Mouse (Mus musculus): ENCODE measurements at regions not wholly inside any gene's neighbourhood (a gene's known extent, or its start where the extent isn't known, plus 50 kb on each side); places are given as distances from the start of the nearest gene placed in this dataset.

- Histone ChIP-seq H3K4me1 (0 out of 2 replicates have a peak, but pooled peaks cover 7% of the 10 kb centered on the region), H3K9ac (no peak overlapping the region), H3K27me3 (no peaks in the 10 kb centered on the region), H3K36me3 (no peaks in the 10 kb centered on the region), H3K27ac (no peak overlapping the region), H3K4me3 (no peak overlapping the region), H3K9me3 (no peaks in the 10 kb centered on the region), H3K4me2 (replicated peaks) (no peak overlapping the region)
- ATAC-seq (ENCODE audit: insufficient number of reproducible peaks, insufficient read depth, low FRiP score, low TSS enrichment), result no peak
- WGBS, result 60% methylated on average over 14 of the region's 14 CpGs
Measured at GRCm38 (mm10) chr19:21036507-21037425, 82.8 kb upstream of the Tmc1 start.

- Histone ChIP-seq H3K27ac (no peak overlapping the region), H3K4me1 (0 out of 2 replicates have a peak, but pooled peaks cover 7% of the 10 kb centered on the region), H3K4me3 (no peak overlapping the region), H3K4me2 (replicated peaks) (no peak overlapping the region), H3K27me3 (no peaks in the 10 kb centered on the region), H3K9me3 (no peaks in the 10 kb centered on the region), H3K9ac (no peak overlapping the region), H3K36me3 (no peaks in the 10 kb centered on the region)
- 74% methylated on average over 4 of the region's 4 CpGs for WGBS
- no peak for ATAC-seq (ENCODE audit: insufficient number of reproducible peaks, insufficient read depth, low FRiP score, low TSS enrichment)
Measured at GRCm38 (mm10) chr19:21035505-21035904, 81.5 kb upstream of the Tmc1 start.

GRCm38 (mm10) chr19:21033991-21034390, 80.0 kb upstream of the Tmc1 start:
- ATAC-seq (ENCODE audit: insufficient number of reproducible peaks, insufficient read depth, low FRiP score, low TSS enrichment), result no peak

GRCm38 (mm10) chr19:21032558-21032957, 78.6 kb upstream of the Tmc1 start:
- H3K27ac ChIP-seq, result no peak overlapping the region
- H3K9me3 ChIP-seq, result no peaks in the 10 kb centered on the region
- 0 out of 2 replicates have a peak, but pooled peaks cover 7% of the 10 kb centered on the region for H3K4me1 ChIP-seq
- no peak for ATAC-seq (ENCODE audit: insufficient number of reproducible peaks, insufficient read depth, low FRiP score, low TSS enrichment)
- 88% methylated on average over 2 of the region's 2 CpGs for WGBS
- no peak overlapping the region for H3K9ac ChIP-seq
- no peaks in the 10 kb centered on the region for H3K27me3 ChIP-seq
- no peaks in the 10 kb centered on the region for H3K36me3 ChIP-seq
- no peak overlapping the region for H3K4me2 ChIP-seq (replicated peaks)
- no peak overlapping the region for H3K4me3 ChIP-seq

More at GRCm38 (mm10) chr19:21033991-21034390, 80.0 kb upstream of the Tmc1 start:
- Histone ChIP-seq H3K4me3 (no peak overlapping the region), H3K9me3 (no peaks in the 10 kb centered on the region), H3K4me1 (0 out of 2 replicates have a peak, but pooled peaks cover 7% of the 10 kb centered on the region), H3K36me3 (no peaks in the 10 kb centered on the region), H3K27ac (no peak overlapping the region), H3K4me2 (replicated peaks) (no peak overlapping the region), H3K27me3 (no peaks in the 10 kb centered on the region), H3K9ac (no peak overlapping the region)
- 77% methylated on average over 3 of the region's 3 CpGs for WGBS

- H3K9me3 ChIP-seq, result no peaks in the 10 kb centered on the region
- WGBS, result 80% methylated on average over 4 of the region's 4 CpGs
- 0 out of 2 replicates have a peak, but pooled peaks cover 4% of the 10 kb centered on the region for H3K4me1 ChIP-seq
- no peak for ATAC-seq (ENCODE audit: insufficient number of reproducible peaks, insufficient read depth, low FRiP score, low TSS enrichment)
- H3K4me2 ChIP-seq (replicated peaks), result no peak overlapping the region
- no peak overlapping the region for H3K27ac ChIP-seq
- H3K36me3 ChIP-seq, result no peaks in the 10 kb centered on the region
- no peak overlapping the region for H3K9ac ChIP-seq
- H3K4me3 ChIP-seq, result no peak overlapping the region
- no peaks in the 10 kb centered on the region for H3K27me3 ChIP-seq
Measured at GRCm38 (mm10) chr19:21031768-21032308, 77.8 kb upstream of the Tmc1 start.

- 69% methylated on average over 5 of the region's 5 CpGs for WGBS
- Histone ChIP-seq H3K27me3 (no peaks in the 10 kb centered on the region), H3K36me3 (no peaks in the 10 kb centered on the region), H3K4me3 (no peak overlapping the region), H3K9ac (no peak overlapping the region), H3K4me2 (replicated peaks) (no peak overlapping the region), H3K27ac (no peak overlapping the region), H3K4me1 (no peaks in the 10 kb centered on the region), H3K9me3 (no peaks in the 10 kb centered on the region)
- ATAC-seq (ENCODE audit: insufficient number of reproducible peaks, insufficient read depth, low FRiP score, low TSS enrichment), result no peak
Measured at GRCm38 (mm10) chr19:21030971-21031370, 77.0 kb upstream of the Tmc1 start.

GRCm38 (mm10) chr19:21028981-21029380, 75.0 kb upstream of the Tmc1 start:
- no peak for ATAC-seq (ENCODE audit: insufficient number of reproducible peaks, insufficient read depth, low FRiP score, low TSS enrichment)
- WGBS, result 94% methylated on average over 3 of the region's 3 CpGs

GRCm38 (mm10) chr19:21012391-21012790, 58.4 kb upstream of the Tmc1 start:
- Histone ChIP-seq H3K9ac (no peak overlapping the region), H3K4me1 (no peaks in the 10 kb centered on the region), H3K4me2 (replicated peaks) (no peak overlapping the region), H3K36me3 (no peaks in the 10 kb centered on the region), H3K4me3 (no peak overlapping the region), H3K9me3 (no peaks in the 10 kb centered on the region), H3K27me3 (no peaks in the 10 kb centered on the region), H3K27ac (no peak overlapping the region)
- ATAC-seq (ENCODE audit: insufficient number of reproducible peaks, insufficient read depth, low FRiP score, low TSS enrichment), result no peak
- 91% methylated on average over 9 of the region's 10 CpGs for WGBS

More at GRCm38 (mm10) chr19:21028981-21029380, 75.0 kb upstream of the Tmc1 start:
- Histone ChIP-seq H3K4me1 (no peaks in the 10 kb centered on the region), H3K27me3 (no peaks in the 10 kb centered on the region), H3K4me3 (no peak overlapping the region), H3K4me2 (replicated peaks) (no peak overlapping the region), H3K27ac (no peak overlapping the region), H3K36me3 (no peaks in the 10 kb centered on the region), H3K9ac (no peak overlapping the region), H3K9me3 (no peaks in the 10 kb centered on the region)

GRCm38 (mm10) chr19:21009607-21010006, 55.6 kb upstream of the Tmc1 start:
- ATAC-seq (ENCODE audit: insufficient number of reproducible peaks, insufficient read depth, low FRiP score, low TSS enrichment), result no peak
- H3K9me3 ChIP-seq, result no peaks in the 10 kb centered on the region
- WGBS, result 87% methylated on average over 2 of the region's 2 CpGs

GRCm38 (mm10) chr19:21004411-21004810, 50.4 kb upstream of the Tmc1 start:
- no peak for ATAC-seq (ENCODE audit: insufficient number of reproducible peaks, insufficient read depth, low FRiP score, low TSS enrichment)
- Histone ChIP-seq H3K9ac (no peak overlapping the region), H3K4me3 (no peak overlapping the region), H3K4me1 (no peaks in the 10 kb centered on the region), H3K9me3 (no peaks in the 10 kb centered on the region), H3K4me2 (replicated peaks) (no peak overlapping the region), H3K27me3 (no peaks in the 10 kb centered on the region), H3K27ac (no peak overlapping the region), H3K36me3 (no peaks in the 10 kb centered on the region)
- WGBS, result 85% methylated on average over 2 of the region's 2 CpGs

More at GRCm38 (mm10) chr19:21009607-21010006, 55.6 kb upstream of the Tmc1 start:
- Histone ChIP-seq H3K4me2 (replicated peaks) (no peak overlapping the region), H3K27ac (no peak overlapping the region), H3K4me3 (no peak overlapping the region), H3K27me3 (no peaks in the 10 kb centered on the region), H3K9ac (no peak overlapping the region), H3K36me3 (no peaks in the 10 kb centered on the region), H3K4me1 (no peaks in the 10 kb centered on the region)
